Mouse (Mus musculus): ENCODE measurements around the gene Gorab. TPM values are rescaled to one million over a fixed set of nuclear protein-coding genes. Genes with fewer than 3 reads are reported as not detected.

Gene Gorab
- polyA plus RNA-seq, 2 experiments = 19.6 to 28.3 TPM

DNA sequence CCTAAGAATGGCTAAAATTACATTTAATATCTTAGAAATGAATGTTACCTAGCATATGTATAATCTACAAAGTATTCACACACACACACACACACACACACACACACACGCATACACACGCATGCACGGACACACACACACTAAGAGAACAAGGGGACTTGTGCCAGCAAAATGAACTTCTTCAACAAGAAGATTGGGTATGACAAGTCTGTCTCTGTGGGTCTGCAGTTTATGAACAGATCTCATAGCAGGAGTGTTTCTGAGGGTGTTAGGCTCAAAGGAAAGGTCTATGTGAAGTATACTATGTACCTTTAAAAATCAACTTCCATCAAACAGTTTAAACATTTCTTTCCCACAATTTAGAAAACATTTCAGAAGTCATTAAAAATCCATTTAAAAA is 43.9 kb downstream of the Gorab start:
- no peaks in the 10 kb centered on the region for H3K27me3 ChIP-seq (ENCODE audit: control insufficient read depth, insufficient read depth, low read length)
- H3K4me3 ChIP-seq (replicated peaks; ENCODE audit: low read length) = peak overlapping the region; percentile 25
- no peak overlapping the region for H3K9ac ChIP-seq (ENCODE audit: low read depth, low read length, severe bottlenecking)
- H3K27ac ChIP-seq (replicated peaks; ENCODE audit: low read depth, low read length) = no peak overlapping the region
- 70% methylated on average over 3 of the region's 3 CpGs for WGBS
- peaks cover 45% of the 10 kb centered on the region for H3K4me1 ChIP-seq (ENCODE audit: control insufficient read depth, insufficient read depth, low read length)
- no peak for ATAC-seq (ENCODE audit: low FRiP score, low read depth)
- no peaks in the 10 kb centered on the region for H3K9me3 ChIP-seq (ENCODE audit: control insufficient read depth, low read length)
- peak overlapping the region; percentile 44; the same call in 1 of the 2 replicates for H3K4me2 ChIP-seq (replicated peaks; ENCODE audit: low read depth, low read length, severe bottlenecking)
- no peak for TF ChIP-seq POLR2A (IDR thresholded peaks at IDR 0.05; ENCODE audit: borderline replicate concordance, extremely low read depth, insufficient read depth, insufficient read length)
- DNase-seq (ENCODE audit: low spot score) = no peak
- H3K36me3 ChIP-seq (ENCODE audit: control insufficient read depth, insufficient read depth, low read length) = no peaks in the 10 kb centered on the region

DNA sequence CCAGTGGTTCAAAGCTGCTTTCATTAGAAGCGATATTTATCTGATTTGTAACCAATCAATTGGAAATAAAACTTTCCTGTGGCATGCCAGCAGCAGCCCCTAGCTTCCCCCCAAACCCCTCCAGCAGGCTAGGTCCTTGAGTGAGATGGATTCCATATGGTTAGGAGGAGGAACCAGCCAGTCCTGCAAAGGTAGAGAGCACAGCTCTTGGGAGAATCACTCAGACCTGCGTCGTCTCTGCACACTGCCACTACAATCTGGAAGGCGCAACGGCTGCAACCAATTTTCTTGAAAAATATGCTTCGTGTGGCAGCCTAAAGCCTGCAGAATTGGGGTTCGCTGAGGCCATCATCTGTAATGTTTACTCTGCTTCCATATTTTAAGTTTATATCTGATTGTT is 45.3 kb downstream of the Gorab start:
- peak; percentile 56 for DNase-seq (ENCODE audit: low spot score)
- WGBS = 14% methylated on average over 7 of the region's 7 CpGs
- peak overlapping the region; percentile 56 for H3K9ac ChIP-seq (ENCODE audit: low read depth, low read length, severe bottlenecking)
- H3K36me3 ChIP-seq (ENCODE audit: control insufficient read depth, insufficient read depth, low read length) = no peaks in the 10 kb centered on the region
- H3K27ac ChIP-seq (replicated peaks; ENCODE audit: low read depth, low read length) = peak overlapping the region; percentile 68
- no peaks in the 10 kb centered on the region for H3K27me3 ChIP-seq (ENCODE audit: control insufficient read depth, insufficient read depth, low read length)
- peaks cover 45% of the 10 kb centered on the region for H3K4me1 ChIP-seq (ENCODE audit: control insufficient read depth, insufficient read depth, low read length)
- H3K4me2 ChIP-seq (replicated peaks; ENCODE audit: low read depth, low read length, severe bottlenecking) = peak overlapping the region; percentile 44
- H3K9me3 ChIP-seq (ENCODE audit: control insufficient read depth, low read length) = no peaks in the 10 kb centered on the region
- ATAC-seq (ENCODE audit: low FRiP score, low read depth) = peak; percentile 28; the same call in 1 of the 2 replicates
- TF ChIP-seq POLR2A (IDR thresholded peaks at IDR 0.05; ENCODE audit: borderline replicate concordance, extremely low read depth, insufficient read depth, insufficient read length) = peak; percentile 48; the same call in 1 of the 2 replicates
- peak overlapping the region; percentile 25 for H3K4me3 ChIP-seq (replicated peaks; ENCODE audit: low read length)

DNA sequence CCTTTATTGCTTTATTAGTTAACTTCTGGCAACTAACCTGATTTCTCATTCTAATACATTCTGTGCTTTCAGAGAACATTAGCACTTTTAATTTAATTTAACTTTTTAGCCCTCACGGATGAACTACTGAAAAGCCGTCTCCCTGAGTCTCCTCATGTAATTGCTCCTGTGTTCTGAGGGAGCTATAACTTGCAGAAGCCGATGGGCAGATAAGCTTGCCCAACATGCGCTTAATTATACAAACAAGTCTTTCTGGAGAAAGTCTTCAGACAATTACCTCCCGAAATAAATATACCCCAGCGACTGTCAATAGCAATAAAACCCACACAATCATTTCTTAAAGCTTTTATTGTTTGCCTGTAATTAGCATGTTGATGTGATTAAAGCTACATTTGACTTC is 45.7 kb downstream of the Gorab start:
- WGBS = 17% methylated on average over 6 of the region's 6 CpGs
- ATAC-seq (ENCODE audit: low FRiP score, low read depth) = no peak

DNA sequence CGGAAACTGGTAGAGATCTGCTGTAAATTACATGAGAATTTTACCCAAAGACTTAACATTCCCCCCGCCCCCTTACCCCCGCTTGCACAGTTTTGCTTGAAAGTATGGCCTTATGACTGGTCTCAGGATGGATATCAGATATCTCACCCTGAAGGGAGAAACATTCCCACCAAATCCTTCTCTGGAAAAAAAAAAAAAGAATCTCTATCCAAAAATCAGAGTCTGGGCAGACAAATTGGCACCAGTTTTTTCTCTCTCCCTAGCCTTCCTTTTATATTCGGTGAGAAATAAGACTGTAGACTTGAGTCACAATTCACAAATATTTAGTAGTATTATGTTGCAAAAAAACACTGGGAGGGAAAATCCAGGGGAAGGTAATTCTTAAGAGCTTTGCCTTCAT is 47.3 kb downstream of the Gorab start:
- Histone ChIP-seq H3K4me2 (replicated peaks; ENCODE audit: low read depth, low read length, severe bottlenecking) (no peak overlapping the region), H3K36me3 (ENCODE audit: control insufficient read depth, insufficient read depth, low read length) (no peaks in the 10 kb centered on the region), H3K27ac (replicated peaks; ENCODE audit: low read depth, low read length) (no peak overlapping the region), H3K27me3 (ENCODE audit: control insufficient read depth, insufficient read depth, low read length) (no peaks in the 10 kb centered on the region), H3K9me3 (ENCODE audit: control insufficient read depth, low read length) (no peaks in the 10 kb centered on the region), H3K4me3 (replicated peaks; ENCODE audit: low read length) (no peak overlapping the region), H3K9ac (ENCODE audit: low read depth, low read length, severe bottlenecking) (no peak overlapping the region), H3K4me1 (ENCODE audit: control insufficient read depth, insufficient read depth, low read length) (peaks cover 27% of the 10 kb centered on the region)
- 21% methylated on average over 4 of the region's 4 CpGs for WGBS
- peak; percentile 35 for DNase-seq (ENCODE audit: low spot score)
- TF ChIP-seq POLR2A (IDR thresholded peaks at IDR 0.05; ENCODE audit: borderline replicate concordance, extremely low read depth, insufficient read depth, insufficient read length) = no peak
- no peak for ATAC-seq (ENCODE audit: low FRiP score, low read depth)

More for the DNA sequence above, 45.7 kb downstream of the Gorab start:
- Histone ChIP-seq H3K36me3 (ENCODE audit: control insufficient read depth, insufficient read depth, low read length) (no peaks in the 10 kb centered on the region), H3K4me1 (ENCODE audit: control insufficient read depth, insufficient read depth, low read length) (peaks cover 43% of the 10 kb centered on the region), H3K9me3 (ENCODE audit: control insufficient read depth, low read length) (no peaks in the 10 kb centered on the region), H3K9ac (ENCODE audit: low read depth, low read length, severe bottlenecking) (0 out of 2 replicates have a peak overlapping the region, but pooled peaks have one; percentile 22), H3K27ac (replicated peaks; ENCODE audit: low read depth, low read length) (peak overlapping the region; percentile 68; the same call in 1 of the 2 replicates), H3K27me3 (ENCODE audit: control insufficient read depth, insufficient read depth, low read length) (no peaks in the 10 kb centered on the region), H3K4me2 (replicated peaks; ENCODE audit: low read depth, low read length, severe bottlenecking) (peak overlapping the region; percentile 44), H3K4me3 (replicated peaks; ENCODE audit: low read length) (peak overlapping the region; percentile 25; the same call in 1 of the 2 replicates)
- no peak for TF ChIP-seq POLR2A (IDR thresholded peaks at IDR 0.05; ENCODE audit: borderline replicate concordance, extremely low read depth, insufficient read depth, insufficient read length)
- DNase-seq (ENCODE audit: low spot score) = no peak

DNA sequence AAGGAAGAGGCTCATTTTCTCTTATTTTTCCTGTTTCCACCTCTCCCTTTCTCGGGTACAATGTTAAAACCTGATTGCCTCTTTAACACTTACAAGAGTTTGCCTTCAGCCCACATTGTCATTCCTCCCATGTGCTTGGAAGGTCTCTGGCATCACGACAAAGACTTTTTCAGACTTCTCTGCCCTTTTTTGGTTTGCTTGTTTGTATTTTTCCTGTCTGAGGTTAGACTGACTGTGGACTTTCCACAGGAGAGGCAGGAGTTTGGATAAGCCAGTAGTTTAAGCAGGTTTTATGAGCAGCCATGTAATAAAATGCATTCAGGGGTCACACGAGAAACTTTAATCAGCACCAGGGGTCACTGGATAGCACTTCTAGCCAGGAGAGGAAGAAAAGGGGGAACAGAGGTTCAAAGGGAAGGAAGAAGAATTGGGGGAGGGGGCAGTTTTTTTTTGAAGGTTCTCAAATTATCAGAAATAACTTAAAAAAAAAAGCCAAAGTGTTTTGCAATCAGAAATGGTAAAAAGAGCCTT is 47.8 kb downstream of the Gorab start:
- no peak overlapping the region for H3K4me3 ChIP-seq (replicated peaks; ENCODE audit: low read length)
- H3K4me1 ChIP-seq (ENCODE audit: control insufficient read depth, insufficient read depth, low read length) = peaks cover 22% of the 10 kb centered on the region
- WGBS = 10% methylated on average over 3 of the region's 3 CpGs
- H3K36me3 ChIP-seq (ENCODE audit: control insufficient read depth, insufficient read depth, low read length) = no peaks in the 10 kb centered on the region
- no peak for TF ChIP-seq POLR2A (IDR thresholded peaks at IDR 0.05; ENCODE audit: borderline replicate concordance, extremely low read depth, insufficient read depth, insufficient read length)
- H3K9me3 ChIP-seq (ENCODE audit: control insufficient read depth, low read length) = no peaks in the 10 kb centered on the region
- no peak overlapping the region for H3K27ac ChIP-seq (replicated peaks; ENCODE audit: low read depth, low read length)
- H3K9ac ChIP-seq (ENCODE audit: low read depth, low read length, severe bottlenecking) = no peak overlapping the region
- ATAC-seq (ENCODE audit: low FRiP score, low read depth) = no peak
- no peaks in the 10 kb centered on the region for H3K27me3 ChIP-seq (ENCODE audit: control insufficient read depth, insufficient read depth, low read length)
- no peak overlapping the region for H3K4me2 ChIP-seq (replicated peaks; ENCODE audit: low read depth, low read length, severe bottlenecking)
- DNase-seq (ENCODE audit: low spot score) = no peak
